Mouse (Mus musculus): Measurements from ENCODE around the gene Tspan11. TPM values are rescaled to one million over a fixed set of nuclear protein-coding genes. Genes with fewer than 3 reads are reported as not detected.

Tspan11 gene
- total and polyA plus RNA-seq, 3 experiments = 0.05 TPM; not detected in 2

- no peak for TF ChIP-seq GATA1 (IDR thresholded peaks at IDR 0.05; ENCODE audit: borderline replicate concordance, low read length)
- TF ChIP-seq GATA2 (IDR thresholded peaks at IDR 0.05; ENCODE audit: borderline replicate concordance, low read depth, low read length) = no peak
- no peak for TF ChIP-seq POLR2AphosphoS5 (IDR thresholded peaks at IDR 0.05; ENCODE audit: insufficient replicate concordance, low read depth, low read length)
- TF ChIP-seq CTCF (IDR thresholded peaks at IDR 0.05; ENCODE audit: low read depth, low read length) = no peak
- no peak for TF ChIP-seq TAL1 (conservative IDR thresholded peaks at IDR 0.05; ENCODE audit: low read depth, low read length)
Measured at GRCm38 (mm10) chr6:127861951-127862350, 25.4 kb upstream of the Tspan11 start.

GRCm38 (mm10) chr6:127865391-127865790, 22.0 kb upstream of the Tspan11 start:
- DNase-seq (ENCODE audit: low spot score) (no peak), ATAC-seq (ENCODE audit: extremely low read depth, insufficient number of reproducible peaks, low FRiP score, poor library complexity, severe bottlenecking) (no peak)
- Histone ChIP-seq H3K36me3 (replicated peaks) (no peaks in the 10 kb centered on the region), H3K4me3 (ENCODE audit: low read depth, low read length) (no peak overlapping the region), H3K9me3 (replicated peaks) (peaks cover 62% of the 10 kb centered on the region), H3K27me3 (ENCODE audit: insufficient read depth, low read length) (no peaks in the 10 kb centered on the region), H3K4me1 (ENCODE audit: insufficient read depth, low read depth, low read length) (no peaks in the 10 kb centered on the region)
- TF ChIP-seq CTCF (IDR thresholded peaks at IDR 0.05; ENCODE audit: low read depth, low read length) = no peak
- no peak for TF ChIP-seq POLR2AphosphoS5 (IDR thresholded peaks at IDR 0.05; ENCODE audit: insufficient replicate concordance, low read depth, low read length)
- TF ChIP-seq GATA2 (IDR thresholded peaks at IDR 0.05; ENCODE audit: borderline replicate concordance, low read depth, low read length) = no peak
- no peak for TF ChIP-seq GATA1 (IDR thresholded peaks at IDR 0.05; ENCODE audit: borderline replicate concordance, low read length)
- TF ChIP-seq TAL1 (conservative IDR thresholded peaks at IDR 0.05; ENCODE audit: low read depth, low read length) = no peak

More at GRCm38 (mm10) chr6:127861951-127862350, 25.4 kb upstream of the Tspan11 start:
- Histone ChIP-seq H3K4me3 (ENCODE audit: low read depth, low read length) (no peak overlapping the region), H3K4me1 (ENCODE audit: insufficient read depth, low read depth, low read length) (no peaks in the 10 kb centered on the region), H3K27me3 (ENCODE audit: insufficient read depth, low read length) (no peaks in the 10 kb centered on the region), H3K36me3 (replicated peaks) (no peaks in the 10 kb centered on the region), H3K9me3 (replicated peaks) (peaks cover 56% of the 10 kb centered on the region)
- ATAC-seq (ENCODE audit: extremely low read depth, insufficient number of reproducible peaks, low FRiP score, poor library complexity, severe bottlenecking) (no peak), DNase-seq (ENCODE audit: low spot score) (no peak)

- DNase-seq (ENCODE audit: low spot score) (no peak), ATAC-seq (ENCODE audit: extremely low read depth, insufficient number of reproducible peaks, low FRiP score, poor library complexity, severe bottlenecking) (no peak)
- Histone ChIP-seq H3K36me3 (replicated peaks) (no peaks in the 10 kb centered on the region), H3K4me3 (ENCODE audit: low read depth, low read length) (no peak overlapping the region), H3K9me3 (replicated peaks) (peaks cover 73% of the 10 kb centered on the region), H3K27me3 (ENCODE audit: insufficient read depth, low read length) (no peaks in the 10 kb centered on the region), H3K4me1 (ENCODE audit: insufficient read depth, low read depth, low read length) (no peaks in the 10 kb centered on the region)
- TF ChIP-seq GATA1 (IDR thresholded peaks at IDR 0.05; ENCODE audit: borderline replicate concordance, low read length) (no peak), POLR2AphosphoS5 (IDR thresholded peaks at IDR 0.05; ENCODE audit: insufficient replicate concordance, low read depth, low read length) (no peak), GATA2 (IDR thresholded peaks at IDR 0.05; ENCODE audit: borderline replicate concordance, low read depth, low read length) (no peak), TAL1 (conservative IDR thresholded peaks at IDR 0.05; ENCODE audit: low read depth, low read length) (no peak), CTCF (IDR thresholded peaks at IDR 0.05; ENCODE audit: low read depth, low read length) (no peak)
Measured at GRCm38 (mm10) chr6:127868546-127868945, 18.8 kb upstream of the Tspan11 start.

GRCm38 (mm10) chr6:127869121-127869520, 18.3 kb upstream of the Tspan11 start:
- Histone ChIP-seq H3K4me3 (ENCODE audit: low read depth, low read length) (no peak overlapping the region), H3K4me1 (ENCODE audit: insufficient read depth, low read depth, low read length) (no peaks in the 10 kb centered on the region), H3K27me3 (ENCODE audit: insufficient read depth, low read length) (no peaks in the 10 kb centered on the region), H3K36me3 (replicated peaks) (no peaks in the 10 kb centered on the region), H3K9me3 (replicated peaks) (peaks cover 71% of the 10 kb centered on the region)
- DNase-seq (ENCODE audit: low spot score) (no peak), ATAC-seq (ENCODE audit: extremely low read depth, insufficient number of reproducible peaks, low FRiP score, poor library complexity, severe bottlenecking) (no peak)
- TF ChIP-seq TAL1 (conservative IDR thresholded peaks at IDR 0.05; ENCODE audit: low read depth, low read length) (no peak), GATA2 (IDR thresholded peaks at IDR 0.05; ENCODE audit: borderline replicate concordance, low read depth, low read length) (no peak), POLR2AphosphoS5 (IDR thresholded peaks at IDR 0.05; ENCODE audit: insufficient replicate concordance, low read depth, low read length) (no peak), CTCF (IDR thresholded peaks at IDR 0.05; ENCODE audit: low read depth, low read length) (no peak), GATA1 (IDR thresholded peaks at IDR 0.05; ENCODE audit: borderline replicate concordance, low read length) (no peak)

GRCm38 (mm10) chr6:127870345-127871324, 16.8 kb upstream of the Tspan11 start:
- no peak for ATAC-seq (ENCODE audit: extremely low read depth, insufficient number of reproducible peaks, low FRiP score, poor library complexity, severe bottlenecking)
- H3K4me3 ChIP-seq (ENCODE audit: low read depth, low read length) = no peak overlapping the region
- H3K36me3 ChIP-seq (replicated peaks) = no peaks in the 10 kb centered on the region
- H3K4me1 ChIP-seq (ENCODE audit: insufficient read depth, low read depth, low read length) = no peaks in the 10 kb centered on the region
- DNase-seq (ENCODE audit: low spot score) = no peak
- H3K27me3 ChIP-seq (ENCODE audit: insufficient read depth, low read length) = no peaks in the 10 kb centered on the region
- peaks cover 79% of the 10 kb centered on the region for H3K9me3 ChIP-seq (replicated peaks)
- no peak for TF ChIP-seq TAL1 (conservative IDR thresholded peaks at IDR 0.05; ENCODE audit: low read depth, low read length)
- TF ChIP-seq GATA1 (IDR thresholded peaks at IDR 0.05; ENCODE audit: borderline replicate concordance, low read length) = no peak
- TF ChIP-seq GATA2 (IDR thresholded peaks at IDR 0.05; ENCODE audit: borderline replicate concordance, low read depth, low read length) = no peak
- TF ChIP-seq CTCF (IDR thresholded peaks at IDR 0.05; ENCODE audit: low read depth, low read length) = no peak
- TF ChIP-seq POLR2AphosphoS5 (IDR thresholded peaks at IDR 0.05; ENCODE audit: insufficient replicate concordance, low read depth, low read length) = no peak

- ATAC-seq (ENCODE audit: extremely low read depth, insufficient number of reproducible peaks, low FRiP score, poor library complexity, severe bottlenecking) = no peak
- no peaks in the 10 kb centered on the region for H3K4me1 ChIP-seq (ENCODE audit: insufficient read depth, low read depth, low read length)
- H3K4me3 ChIP-seq (ENCODE audit: low read depth, low read length) = no peak overlapping the region
- no peak for DNase-seq (ENCODE audit: low spot score)
- no peaks in the 10 kb centered on the region for H3K27me3 ChIP-seq (ENCODE audit: insufficient read depth, low read length)
- H3K9me3 ChIP-seq (replicated peaks) = peaks cover 84% of the 10 kb centered on the region
- TF ChIP-seq POLR2AphosphoS5 (IDR thresholded peaks at IDR 0.05; ENCODE audit: insufficient replicate concordance, low read depth, low read length) (no peak), TAL1 (conservative IDR thresholded peaks at IDR 0.05; ENCODE audit: low read depth, low read length) (no peak), GATA2 (IDR thresholded peaks at IDR 0.05; ENCODE audit: borderline replicate concordance, low read depth, low read length) (no peak), GATA1 (IDR thresholded peaks at IDR 0.05; ENCODE audit: borderline replicate concordance, low read length) (no peak), CTCF (IDR thresholded peaks at IDR 0.05; ENCODE audit: low read depth, low read length) (no peak)
- no peaks in the 10 kb centered on the region for H3K36me3 ChIP-seq (replicated peaks)
Measured at GRCm38 (mm10) chr6:127871436-127871835, 16.0 kb upstream of the Tspan11 start.

Data from G1E (cell line).